Mouse (Mus musculus) embryonic fibroblast, embryonic 13.5 days (primary cell): ENCODE measurements at regions not wholly inside any gene's neighbourhood (a gene's known extent, or its start where the extent isn't known, plus 50 kb on each side); places are given as distances from the start of the nearest gene placed in this dataset.

Experiments
- CTCF ChIP-seq: IDR thresholded peaks from 2 replicates; pipeline ENCODE4 v1.5.1; 2011; ENCODE audit warnings: mild to moderate bottlenecking, control low read depth, low read length, moderate library complexity, borderline replicate concordance; ENCODE audit not compliant: insufficient read depth
- POLR2A ChIP-seq: IDR thresholded peaks from 2 replicates; pipeline ENCODE4 v1.6.1; 2011; ENCODE audit warnings: low read depth, mild to moderate bottlenecking, control low read depth, low read length, moderate library complexity

DNA sequence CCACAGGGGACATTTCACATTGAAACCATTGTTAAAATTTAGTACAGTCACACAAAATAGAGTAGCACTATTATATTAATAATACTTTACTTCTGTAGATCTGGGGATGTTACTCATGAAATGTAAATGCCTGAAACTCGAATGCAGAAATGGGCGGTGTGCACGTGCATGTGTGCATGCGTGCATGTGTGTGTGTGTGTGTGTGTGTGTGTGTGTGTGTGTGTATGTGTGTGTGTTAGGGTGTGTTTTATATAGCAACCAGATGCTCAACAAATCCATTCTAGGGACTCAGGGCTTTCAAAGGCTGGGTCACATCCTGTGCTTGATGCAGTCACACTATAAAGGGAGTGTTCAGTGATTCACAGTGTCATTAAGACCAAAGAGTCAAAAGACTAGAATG is 301.7 kb downstream of the Med10 start:
- TF ChIP-seq CTCF: no peak
- no peak for TF ChIP-seq POLR2A
